Mouse (Mus musculus): Measurements from ENCODE around the gene Kif13a.

DNA sequence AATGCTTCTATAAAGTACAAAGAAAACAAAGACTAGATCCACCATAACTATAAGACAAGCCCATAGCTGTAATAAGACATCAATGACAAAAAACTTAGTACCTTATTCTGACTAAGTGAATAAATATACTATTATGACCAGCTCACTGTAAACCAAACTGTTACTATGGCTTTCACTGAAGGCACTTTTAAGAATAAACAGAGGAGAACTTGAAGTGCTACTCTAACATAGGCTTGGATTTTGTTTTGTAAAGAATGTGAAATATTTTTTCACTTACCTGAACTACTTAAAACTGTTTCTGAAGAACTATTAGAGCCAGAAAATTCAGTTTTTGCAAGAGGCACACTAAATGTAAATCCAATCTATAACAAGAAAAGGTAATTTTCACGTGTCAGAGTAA is 230.3 kb downstream of the Kif13a start:
- TF ChIP-seq GATA1 (IDR thresholded peaks at IDR 0.05; ENCODE audit: low read length) (no peak), TAL1 (IDR thresholded peaks at IDR 0.05; ENCODE audit: low read length) (no peak)
